Mouse (Mus musculus) heart, embryonic 16.5 days (tissue): Measurements from ENCODE around the gene Cdh15. TPM values are rescaled to one million over a fixed set of nuclear protein-coding genes. Genes with fewer than 3 reads are reported as not detected.

Source experiments
- ATAC-seq: fragments of 200-750 bp; cut with Nextera tagmentation; replicated peaks from 2 replicates; pipeline ENCODE4 v1.8.0; 2017; ENCODE audit warnings: moderate number of reproducible peaks; ENCODE audit not compliant: insufficient read depth, low FRiP score; ENCODE audit errors: extremely low read depth
- H3K27ac ChIP-seq: fragments of 300-500 bp; sonication (generic); 2 replicates; pipeline ENCODE4 v1.5.1; 2014; ENCODE audit warnings: mild to moderate bottlenecking, low read length, control low read depth, moderate library complexity
- H3K27me3 ChIP-seq: fragments of 300-500 bp; sonication (generic); 2 replicates; pipeline ENCODE4 v1.6.1; 2014; ENCODE audit warnings: low read length, mixed read lengths; ENCODE audit not compliant: control insufficient read depth, insufficient read depth
- H3K36me3 ChIP-seq: fragments of 300-500 bp; sonication (generic); 2 replicates; pipeline ENCODE4 v1.6.1; 2014; ENCODE audit not compliant: control insufficient read depth, insufficient read depth
- H3K4me1 ChIP-seq: fragments of 300-500 bp; sonication (generic); 2 replicates; pipeline ENCODE4 v1.6.1; 2014; ENCODE audit warnings: low read length, mixed read lengths; ENCODE audit not compliant: control insufficient read depth, insufficient read depth
- H3K4me2 ChIP-seq: fragments of 300-500 bp; sonication (generic); 2 replicates; pipeline ENCODE4 v1.6.1; 2014; ENCODE audit warnings: low read depth, mild to moderate bottlenecking, control low read depth, low read length
- H3K4me3 ChIP-seq: fragments of 300-500 bp; sonication (generic); 2 replicates; pipeline ENCODE4 v1.5.1; 2014; ENCODE audit warnings: mild to moderate bottlenecking, control low read depth, low read length
- H3K9ac ChIP-seq: fragments of 300-500 bp; sonication (generic); 2 replicates; pipeline ENCODE4 v1.6.1; 2014; ENCODE audit warnings: low read length, control low read depth
- H3K9me3 ChIP-seq: fragments of 300-500 bp; sonication (generic); replicated peaks from 2 replicates; pipeline ENCODE4 v1.6.1; 2016; ENCODE audit warnings: low read length; ENCODE audit not compliant: control insufficient read depth
- WGBS: fragments of 180-500 bp; shearing (Covaris S2); extraction: QIAGEN DNeasy Blood & Tissue Kit; methylation state at CpG from one replicate; pipeline ENCODE4 v1.1.7; 2014; 5-methylcytosine and 5-hydroxymethylcytosine counted together
- polyA plus RNA-seq: library from polyadenylated mRNA; unstranded; fragments of >200 nt; fragmentation: Nextera tagmentation; extraction: Ambion mirVana; gene quantifications from 2 replicates; pipeline ENCODE4 v1.2.1, GENCODE M21; 2015

Gene Cdh15
- polyA plus RNA-seq, 1 experiment from 2014 or later, result 0.51 TPM

- Histone ChIP-seq H3K4me2 (no peak overlapping the region), H3K27me3 (peaks cover 2% of the 10 kb centered on the region; the same call in 1 of the 2 replicates), H3K4me3 (no peak overlapping the region), H3K9ac (no peak overlapping the region; the same call in 1 of the 2 replicates), H3K9me3 (no peaks in the 10 kb centered on the region), H3K36me3 (0 out of 2 replicates have a peak, but pooled peaks cover 9% of the 10 kb centered on the region), H3K4me1 (0 out of 2 replicates have a peak, but pooled peaks cover 2% of the 10 kb centered on the region), H3K27ac (no peak overlapping the region)
- no peak for ATAC-seq
- 40% methylated on average over 7 of the region's 7 CpGs for WGBS
Measured at GRCm38 (mm10) chr8:122814608-122815007, 33.2 kb upstream of the Cdh15 start.

GRCm38 (mm10) chr8:122816965-122817364 lies 30.8 kb upstream of the Cdh15 start:
- Histone ChIP-seq H3K4me2 (no peak overlapping the region), H3K36me3 (0 out of 2 replicates have a peak, but pooled peaks cover 9% of the 10 kb centered on the region), H3K27ac (no peak overlapping the region), H3K4me3 (no peak overlapping the region), H3K9ac (no peak overlapping the region), H3K27me3 (peaks cover 2% of the 10 kb centered on the region; the same call in 1 of the 2 replicates), H3K9me3 (no peaks in the 10 kb centered on the region), H3K4me1 (0 out of 2 replicates have a peak, but pooled peaks cover 2% of the 10 kb centered on the region)
- ATAC-seq, result no peak
- WGBS, result 86% methylated on average over 6 of the region's 6 CpGs

GRCm38 (mm10) chr8:122817724-122818496 lies 29.9 kb upstream of the Cdh15 start:
- Histone ChIP-seq H3K4me1 (0 out of 2 replicates have a peak, but pooled peaks cover 2% of the 10 kb centered on the region), H3K27ac (no peak overlapping the region), H3K9me3 (no peaks in the 10 kb centered on the region), H3K36me3 (0 out of 2 replicates have a peak, but pooled peaks cover 6% of the 10 kb centered on the region), H3K9ac (no peak overlapping the region), H3K4me3 (no peak overlapping the region), H3K4me2 (no peak overlapping the region), H3K27me3 (peaks cover 2% of the 10 kb centered on the region; the same call in 1 of the 2 replicates)
- 47% methylated on average over 13 of the region's 13 CpGs for WGBS
- ATAC-seq, result no peak

- no peak for ATAC-seq
- Histone ChIP-seq H3K9me3 (no peaks in the 10 kb centered on the region), H3K4me1 (no peaks in the 10 kb centered on the region), H3K27me3 (peaks cover 2% of the 10 kb centered on the region; the same call in 1 of the 2 replicates), H3K4me2 (no peak overlapping the region), H3K4me3 (no peak overlapping the region), H3K9ac (no peak overlapping the region), H3K27ac (no peak overlapping the region), H3K36me3 (no peaks in the 10 kb centered on the region)
- 64% methylated on average over 11 of the region's 11 CpGs for WGBS
Measured at GRCm38 (mm10) chr8:122819776-122820175, 28.0 kb upstream of the Cdh15 start.

DNA sequence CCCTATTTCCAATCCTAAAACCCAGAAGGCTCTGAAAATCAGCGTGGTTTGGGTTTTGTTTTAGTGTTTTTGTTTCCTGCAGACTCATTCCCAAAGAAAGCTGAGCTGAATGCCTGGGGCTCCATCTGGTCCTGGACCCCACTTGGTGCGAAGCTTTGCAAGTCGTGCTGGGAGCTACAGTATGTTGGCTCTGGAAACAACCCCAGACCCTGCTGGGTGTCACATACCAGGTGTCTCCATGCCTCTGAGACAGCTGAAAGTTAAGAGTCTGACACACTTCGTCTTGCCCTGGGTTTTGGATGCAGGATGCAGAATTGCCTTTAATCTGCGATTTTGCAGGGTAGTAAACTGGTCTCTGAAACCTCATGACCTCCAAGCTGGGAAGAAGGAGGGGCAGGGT lies 23.2 kb upstream of the Cdh15 start:
- Histone ChIP-seq H3K9me3 (no peaks in the 10 kb centered on the region), H3K4me1 (no peaks in the 10 kb centered on the region), H3K4me2 (no peak overlapping the region), H3K27ac (no peak overlapping the region), H3K36me3 (no peaks in the 10 kb centered on the region), H3K9ac (no peak overlapping the region), H3K27me3 (no peaks in the 10 kb centered on the region), H3K4me3 (no peak overlapping the region)
- 39% methylated on average over 5 of the region's 5 CpGs for WGBS
- no peak for ATAC-seq

DNA sequence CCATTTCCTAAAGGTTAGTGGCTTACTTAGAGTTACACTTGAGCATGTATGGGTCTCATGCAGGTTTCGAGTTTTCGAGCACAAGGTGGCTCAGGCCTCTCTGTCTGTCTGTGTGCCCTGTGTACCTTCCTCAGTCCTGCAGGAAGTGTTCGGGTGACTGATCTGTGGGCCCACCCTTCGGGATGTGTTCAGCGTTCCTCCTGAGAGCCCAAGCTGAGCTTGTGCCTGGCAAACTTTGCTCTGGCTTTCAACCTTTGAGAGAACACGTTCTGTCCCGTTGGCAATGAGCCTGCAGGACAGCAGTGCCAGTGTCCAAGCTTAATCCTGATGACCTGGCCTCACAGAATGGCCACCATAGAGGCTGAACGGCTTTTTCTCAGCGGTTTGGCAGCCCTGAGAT lies 22.8 kb upstream of the Cdh15 start:
- no peak for ATAC-seq
- Histone ChIP-seq H3K9me3 (no peaks in the 10 kb centered on the region), H3K4me3 (no peak overlapping the region), H3K27ac (no peak overlapping the region), H3K9ac (no peak overlapping the region), H3K27me3 (no peaks in the 10 kb centered on the region), H3K36me3 (no peaks in the 10 kb centered on the region), H3K4me1 (no peaks in the 10 kb centered on the region), H3K4me2 (no peak overlapping the region)
- whole genome bisulfite sequencing, result 67% methylated on average over 9 of the region's 9 CpGs

DNA sequence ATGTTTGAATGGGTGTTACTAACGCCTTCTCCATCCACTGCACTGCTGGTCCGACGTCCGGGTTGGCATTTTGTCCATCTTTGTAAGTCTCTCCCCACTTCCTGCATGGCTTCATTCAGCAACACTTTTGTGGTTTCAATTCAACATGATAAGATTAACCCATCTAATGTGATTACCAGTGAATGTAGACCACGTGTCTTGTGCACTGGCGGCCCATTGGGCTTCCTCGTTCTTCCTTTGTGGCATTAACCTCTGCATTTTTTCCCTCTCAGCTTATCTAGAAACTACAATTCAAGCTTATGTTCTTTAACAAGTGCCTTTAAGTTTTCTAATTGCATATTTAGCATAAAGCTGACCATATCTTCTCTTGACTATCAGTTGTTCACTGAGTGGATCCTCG lies 22.4 kb upstream of the Cdh15 start:
- H3K4me1 ChIP-seq, result no peaks in the 10 kb centered on the region
- no peak overlapping the region for H3K4me2 ChIP-seq
- 60% methylated on average over 8 of the region's 8 CpGs for WGBS
- H3K9ac ChIP-seq, result no peak overlapping the region
- no peak overlapping the region for H3K4me3 ChIP-seq
- no peak for ATAC-seq
- H3K27me3 ChIP-seq, result no peaks in the 10 kb centered on the region
- no peaks in the 10 kb centered on the region for H3K36me3 ChIP-seq
- no peak overlapping the region for H3K27ac ChIP-seq
- H3K9me3 ChIP-seq, result no peaks in the 10 kb centered on the region

DNA sequence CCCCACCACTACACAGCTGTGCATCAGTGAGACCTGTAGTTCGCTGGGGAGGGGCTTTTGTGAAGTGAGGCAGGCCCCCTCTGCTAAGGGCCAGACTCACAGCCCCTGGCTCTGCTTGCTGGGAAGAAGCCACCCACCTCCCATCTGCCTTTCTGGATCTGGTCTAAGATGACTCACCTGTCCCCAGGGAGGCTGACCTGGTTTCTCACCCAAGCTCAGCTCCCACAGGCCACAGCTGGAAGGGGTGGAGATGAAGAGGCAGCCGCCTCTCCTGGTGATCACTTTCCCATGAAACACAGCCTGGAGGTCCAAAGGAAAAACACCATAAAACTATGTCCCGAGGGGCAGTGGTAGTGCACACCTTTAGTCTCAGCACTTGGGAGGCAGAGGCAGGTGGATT lies 18.4 kb upstream of the Cdh15 start:
- no peak for ATAC-seq
- Histone ChIP-seq H3K27me3 (no peaks in the 10 kb centered on the region), H3K9me3 (no peaks in the 10 kb centered on the region), H3K9ac (no peak overlapping the region), H3K4me2 (no peak overlapping the region), H3K27ac (no peak overlapping the region), H3K4me1 (no peaks in the 10 kb centered on the region), H3K36me3 (no peaks in the 10 kb centered on the region), H3K4me3 (no peak overlapping the region)
- WGBS, result 74% methylated on average over 3 of the region's 3 CpGs

- whole genome bisulfite sequencing, result 43% methylated on average over 8 of the region's 8 CpGs
- Histone ChIP-seq H3K4me2 (no peak overlapping the region), H3K4me3 (no peak overlapping the region), H3K9ac (no peak overlapping the region), H3K9me3 (no peaks in the 10 kb centered on the region), H3K27me3 (no peaks in the 10 kb centered on the region), H3K27ac (no peak overlapping the region), H3K4me1 (no peaks in the 10 kb centered on the region), H3K36me3 (no peaks in the 10 kb centered on the region)
- peak; percentile 56 for ATAC-seq
Measured at GRCm38 (mm10) chr8:122830349-122831061, 17.3 kb upstream of the Cdh15 start.
